Mouse (Mus musculus): ENCODE results near the gene Hs3st5. TPM values are rescaled to one million over a fixed set of nuclear protein-coding genes. Genes with fewer than 3 reads are reported as not detected.

The Hs3st5 gene
- polyA plus RNA-seq, 1 experiment from 2014 or later: 1.3 TPM

DNA sequence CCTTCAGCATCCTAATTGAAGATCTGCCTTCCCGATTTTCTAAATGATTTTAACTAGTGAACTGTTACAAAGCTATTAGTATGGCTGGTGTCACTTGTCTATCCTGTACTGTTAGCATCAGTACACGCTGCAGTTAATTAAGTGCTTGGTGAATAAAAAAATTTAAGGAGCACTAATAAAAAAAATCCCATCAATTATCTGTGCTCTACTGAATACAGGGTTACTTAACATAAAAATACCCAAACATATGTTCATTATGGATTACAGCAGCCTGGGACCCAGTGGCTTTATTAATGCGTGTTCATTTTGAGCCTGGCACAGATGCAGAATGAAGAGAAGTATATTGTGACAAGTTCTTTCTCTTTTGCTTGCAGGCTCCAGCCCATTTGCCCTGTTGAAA, 325.6 kb downstream of the Hs3st5 start:
- 84% methylated on average over 3 of the region's 3 CpGs for WGBS
- Histone ChIP-seq H3K4me1 (no peaks in the 10 kb centered on the region), H3K36me3 (no peaks in the 10 kb centered on the region), H3K27ac (replicated peaks) (no peak overlapping the region), H3K27me3 (ENCODE audit: low read depth, poor library complexity, severe bottlenecking) (no peaks in the 10 kb centered on the region), H3K9me3 (replicated peaks) (no peaks in the 10 kb centered on the region), H3K4me3 (no peak overlapping the region)
- DNase-seq (ENCODE audit: low spot score): no peak

DNA sequence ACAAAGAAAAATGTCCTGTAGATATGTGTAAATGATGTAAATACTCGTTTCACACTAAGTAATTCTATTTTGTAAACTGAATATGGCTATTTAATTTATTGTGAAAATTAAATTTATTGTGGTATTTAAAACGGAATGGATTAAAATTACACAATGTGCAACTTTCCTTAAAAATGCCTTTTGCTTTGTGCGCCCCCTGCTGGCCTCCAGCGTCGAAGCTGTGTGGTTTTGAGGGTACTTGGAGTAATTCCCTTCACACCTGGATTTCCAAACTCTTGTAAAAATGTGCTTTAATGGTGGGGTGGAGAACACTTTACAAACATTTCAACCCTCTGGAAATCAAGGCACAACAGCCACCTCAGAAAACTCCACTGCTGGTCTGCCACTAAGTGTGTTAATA, 327.6 kb downstream of the Hs3st5 start:
- no peaks in the 10 kb centered on the region for H3K36me3 ChIP-seq
- peak; percentile 26 for DNase-seq (ENCODE audit: low spot score)
- no peak overlapping the region for H3K27ac ChIP-seq (replicated peaks)
- no peaks in the 10 kb centered on the region for H3K4me1 ChIP-seq
- H3K27me3 ChIP-seq (ENCODE audit: low read depth, poor library complexity, severe bottlenecking): no peaks in the 10 kb centered on the region
- H3K9me3 ChIP-seq (replicated peaks): no peaks in the 10 kb centered on the region
- WGBS: 17% methylated on average over 5 of the region's 5 CpGs
- H3K4me3 ChIP-seq: no peak overlapping the region

DNA sequence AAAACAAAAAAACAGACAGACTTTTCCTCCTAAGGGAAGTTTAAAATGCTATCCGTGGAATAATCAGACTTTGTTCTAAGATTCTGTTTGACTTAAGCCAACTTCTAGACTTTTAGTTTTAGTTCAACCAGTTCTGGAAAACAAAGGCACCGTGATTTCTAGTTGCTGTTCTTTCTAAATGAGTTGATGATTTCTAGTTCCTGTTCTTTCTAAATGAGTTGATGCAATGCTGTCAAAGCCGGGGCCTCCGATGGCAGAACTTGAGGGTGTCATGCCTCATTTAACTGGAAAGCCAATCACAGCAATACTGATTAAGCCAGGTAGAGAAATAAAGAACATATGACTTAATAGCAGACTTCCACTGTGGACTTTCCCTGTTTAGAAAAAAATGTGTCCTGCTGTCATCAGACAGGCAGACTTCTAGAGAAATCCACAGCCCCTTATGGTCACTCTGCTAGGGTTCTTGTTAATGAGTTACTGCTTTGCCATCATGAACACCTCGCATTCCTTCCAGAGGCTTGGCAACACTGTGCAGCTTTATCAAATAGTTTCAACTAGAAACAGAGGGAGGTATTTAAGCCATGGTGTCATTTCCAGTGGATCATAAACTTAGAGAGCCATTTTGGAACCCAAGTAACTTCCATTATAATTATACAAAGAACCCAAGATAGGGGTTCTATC, 329.4 kb downstream of the Hs3st5 start:
- WGBS: 89% methylated on average over 5 of the region's 5 CpGs
- H3K27me3 ChIP-seq (ENCODE audit: low read depth, poor library complexity, severe bottlenecking): no peaks in the 10 kb centered on the region
- H3K4me1 ChIP-seq: no peaks in the 10 kb centered on the region
- no peaks in the 10 kb centered on the region for H3K9me3 ChIP-seq (replicated peaks)
- H3K4me3 ChIP-seq: no peak overlapping the region
- DNase-seq (ENCODE audit: low spot score): no peak
- H3K36me3 ChIP-seq: no peaks in the 10 kb centered on the region
- no peak overlapping the region for H3K27ac ChIP-seq (replicated peaks)

DNA sequence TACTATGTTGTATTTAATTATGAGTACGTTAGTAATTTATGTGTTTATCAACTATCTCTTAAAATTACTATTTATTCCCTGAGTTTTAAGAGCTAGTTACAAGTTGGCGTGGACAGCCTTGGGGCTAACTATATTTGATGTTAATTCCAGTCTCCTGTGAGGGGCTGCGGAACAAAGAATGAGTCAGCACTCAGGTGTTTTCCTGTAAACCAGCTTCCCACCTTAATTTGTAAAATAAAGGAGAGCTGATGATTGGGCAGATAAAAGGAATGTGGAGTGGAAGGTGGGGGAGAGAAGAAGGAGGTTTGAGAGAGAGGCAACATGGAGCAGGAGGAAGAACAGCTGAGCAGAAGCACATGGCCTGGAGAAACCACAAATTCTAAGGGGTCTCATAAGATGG, 343.6 kb downstream of the Hs3st5 start:
- Histone ChIP-seq H3K27ac (replicated peaks) (no peak overlapping the region), H3K27me3 (ENCODE audit: low read depth, poor library complexity, severe bottlenecking) (no peaks in the 10 kb centered on the region), H3K9me3 (replicated peaks) (no peaks in the 10 kb centered on the region), H3K36me3 (no peaks in the 10 kb centered on the region), H3K4me1 (no peaks in the 10 kb centered on the region), H3K4me3 (no peak overlapping the region)
- DNase-seq (ENCODE audit: low spot score): no peak
- 86% methylated on average over 3 of the region's 3 CpGs for WGBS

DNA sequence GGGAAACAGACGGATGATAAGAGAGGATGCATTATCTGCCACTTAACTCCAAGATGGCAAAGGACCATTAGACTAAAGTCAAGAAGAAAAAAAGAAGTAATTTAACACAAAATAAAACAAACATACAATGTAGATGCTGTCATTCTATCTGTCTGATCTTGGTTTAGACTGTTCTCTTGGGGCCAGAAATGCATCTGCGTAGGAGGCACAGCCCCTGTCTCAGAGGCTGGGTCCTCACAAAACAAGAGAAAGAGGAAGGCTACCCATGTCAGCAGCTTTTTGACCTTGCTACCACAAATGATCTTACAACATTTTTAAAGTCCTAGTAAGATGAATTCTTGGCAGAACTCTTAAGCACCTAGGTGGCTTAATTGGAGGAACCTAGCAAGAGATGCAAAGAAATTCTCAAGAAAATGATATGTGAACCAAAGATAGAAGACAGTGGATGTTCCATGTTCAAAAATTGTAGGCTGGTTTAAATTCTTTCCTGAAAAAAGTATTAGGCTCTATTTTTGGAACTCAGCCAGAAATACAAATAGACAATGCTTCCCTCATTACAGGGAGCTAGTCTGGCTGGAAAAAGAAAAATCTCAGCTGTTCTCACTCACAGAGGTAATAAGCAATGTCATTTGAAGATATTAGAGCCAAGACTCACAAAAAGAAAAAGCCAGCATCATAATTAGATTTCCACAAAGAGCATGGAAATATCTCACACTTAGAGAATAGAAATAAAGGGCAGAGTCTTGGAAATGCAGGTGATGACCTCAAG, 355.7 kb downstream of the Hs3st5 start:
- 81% methylated on average over 2 of the region's 2 CpGs for WGBS
- H3K4me3 ChIP-seq: no peak overlapping the region
- DNase-seq (ENCODE audit: low spot score): no peak
- H3K36me3 ChIP-seq: no peaks in the 10 kb centered on the region
- H3K9me3 ChIP-seq (replicated peaks): no peaks in the 10 kb centered on the region
- no peak overlapping the region for H3K27ac ChIP-seq (replicated peaks)
- no peaks in the 10 kb centered on the region for H3K4me1 ChIP-seq
- no peaks in the 10 kb centered on the region for H3K27me3 ChIP-seq (ENCODE audit: low read depth, poor library complexity, severe bottlenecking)
